Mouse (Mus musculus) ES-E14 (cell line): ENCODE data around the gene Iqcn.

Experiments
- CHD2 ChIP-seq: IDR thresholded peaks from 2 replicates; pipeline ENCODE4 v1.6.1; 2014; ENCODE audit warnings: mild to moderate bottlenecking, low read depth, low read length, inconsistent platforms
- HCFC1 ChIP-seq: IDR thresholded peaks from 2 replicates; pipeline ENCODE4 v1.6.1; 2012; ENCODE audit warnings: low read length, inconsistent platforms, borderline replicate concordance; ENCODE audit not compliant: insufficient read depth
- MAFK ChIP-seq: IDR thresholded peaks from 2 replicates; pipeline ENCODE4 v1.6.1; 2014; ENCODE audit warnings: mild to moderate bottlenecking, low read depth, low read length, inconsistent platforms; ENCODE audit not compliant: insufficient read depth
- ZNF384 ChIP-seq: IDR thresholded peaks from 2 replicates; pipeline ENCODE4 v1.6.1; 2012; ENCODE audit warnings: low read depth, low read length, inconsistent platforms

- TF ChIP-seq HCFC1 (no peak), CHD2 (no peak), MAFK (no peak), ZNF384 (no peak)
Measured at GRCm38 (mm10) chr8:70709794-70710193, 6.5 kb downstream of the Iqcn start.
